Mouse (Mus musculus) neural tube, embryonic 13.5 days (tissue): Measurements from ENCODE around the gene Slc45a1. TPM values are rescaled to one million over a fixed set of nuclear protein-coding genes. Genes with fewer than 3 reads are reported as not detected.
A peak's percentile ranks its signal among the peaks of the same experiment; 100 is the strongest.

Experiments
- ATAC-seq: fragments of 200-750 bp; cut with Nextera tagmentation; 2 replicates; pipeline ENCODE4 v1.8.0; 2017; ENCODE audit warnings: low read depth, mild to moderate bottlenecking, moderate TSS enrichment, moderate library complexity
- H3K27ac ChIP-seq: fragments of 300-500 bp; sonication (generic); replicated peaks from 2 replicates; pipeline ENCODE4 v1.5.1; 2015; ENCODE audit warnings: moderate library complexity, mild to moderate bottlenecking, inconsistent platforms
- H3K27me3 ChIP-seq: fragments of 300-500 bp; sonication (generic); 2 replicates; pipeline ENCODE4 v1.6.1; 2015; ENCODE audit warnings: mild to moderate bottlenecking, inconsistent platforms
- H3K36me3 ChIP-seq: fragments of 300-500 bp; sonication (generic); 2 replicates; pipeline ENCODE4 v1.6.1; 2015; ENCODE audit warnings: mild to moderate bottlenecking, inconsistent platforms
- H3K4me1 ChIP-seq: fragments of 300-500 bp; sonication (generic); replicated peaks from 2 replicates; pipeline ENCODE4 v1.6.1; 2015; ENCODE audit warnings: inconsistent platforms
- H3K4me2 ChIP-seq: fragments of 300-500 bp; sonication (generic); 2 replicates; pipeline ENCODE4 v1.6.1; 2015; ENCODE audit warnings: inconsistent platforms, mild to moderate bottlenecking, moderate library complexity
- H3K4me3 ChIP-seq: fragments of 300-500 bp; sonication (generic); 2 replicates; pipeline ENCODE4 v1.5.1; 2015; ENCODE audit warnings: mild to moderate bottlenecking, inconsistent platforms
- H3K9ac ChIP-seq: fragments of 300-500 bp; sonication (generic); 2 replicates; pipeline ENCODE4 v1.6.1; 2015; ENCODE audit warnings: moderate library complexity, mild to moderate bottlenecking, inconsistent platforms
- H3K9me3 ChIP-seq: fragments of 300-500 bp; sonication (generic); 2 replicates; pipeline ENCODE4 v1.6.1; 2016; ENCODE audit warnings: inconsistent platforms
- WGBS: fragments of 180-500 bp; shearing (Covaris S2); methylation state at CpG from one replicate; pipeline ENCODE4 v1.1.7; 2015; 5-methylcytosine and 5-hydroxymethylcytosine counted together
- polyA plus RNA-seq: library from polyadenylated mRNA; unstranded; fragments of >200 nt; fragmentation: Nextera tagmentation; extraction: Ambion mirVana; gene quantifications from 2 replicates; pipeline ENCODE4 v1.2.1, GENCODE M21; 2015

The Slc45a1 gene
- polyA plus RNA-seq, 1 experiment from 2014 or later: 28.6 TPM

DNA sequence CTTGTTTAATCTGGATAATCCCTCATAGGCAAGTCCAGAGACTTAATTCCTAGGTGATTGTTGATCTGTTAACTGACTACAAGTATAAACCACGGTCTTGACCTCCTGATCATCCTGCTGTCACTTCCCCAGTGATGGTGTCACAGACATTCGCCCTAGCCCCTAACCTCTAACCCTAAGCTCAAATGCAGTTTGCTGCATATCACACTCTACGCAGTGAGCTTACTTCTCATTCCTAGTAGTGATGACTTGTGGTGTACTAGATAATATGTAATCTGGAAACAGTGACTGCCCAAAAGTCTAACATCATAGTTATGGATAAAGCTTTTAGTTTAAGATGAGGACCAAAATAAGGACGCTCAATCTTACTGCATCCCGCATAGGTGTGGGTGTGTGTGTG, 65.7 kb downstream of the Slc45a1 start:
- H3K9ac ChIP-seq: no peak overlapping the region
- peaks cover 90% of the 10 kb centered on the region for H3K4me1 ChIP-seq
- H3K36me3 ChIP-seq: no peaks in the 10 kb centered on the region
- no peaks in the 10 kb centered on the region for H3K9me3 ChIP-seq
- no peaks in the 10 kb centered on the region for H3K27me3 ChIP-seq
- H3K27ac ChIP-seq: peak overlapping the region; percentile 33; the same call in 1 of the 2 replicates
- ATAC-seq: no peak
- 89% methylated on average over 5 of the region's 5 CpGs for WGBS
- no peak overlapping the region for H3K4me3 ChIP-seq
- no peak overlapping the region for H3K4me2 ChIP-seq

DNA sequence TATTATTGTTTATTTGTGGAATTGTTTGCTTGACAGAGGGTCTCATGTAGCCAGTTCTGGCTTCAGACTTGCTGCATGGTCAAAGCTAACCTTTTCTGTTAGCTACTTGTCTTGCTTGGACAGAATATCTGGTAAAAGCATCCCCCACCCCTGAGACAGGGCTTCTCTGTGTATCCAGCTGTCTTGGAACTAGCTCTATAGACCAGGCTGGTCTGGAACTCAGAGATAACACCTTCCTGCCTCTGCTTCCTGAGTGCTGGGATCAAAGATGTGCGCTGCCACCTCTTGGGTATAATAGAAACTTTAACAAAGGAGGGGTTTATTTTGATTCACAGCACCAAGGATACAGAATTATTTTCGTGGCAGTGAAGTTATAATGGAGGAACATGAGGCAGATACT, 66.2 kb downstream of the Slc45a1 start:
- Histone ChIP-seq H3K4me3 (no peak overlapping the region), H3K4me1 (peaks cover 89% of the 10 kb centered on the region), H3K4me2 (no peak overlapping the region), H3K27ac (peak overlapping the region; percentile 33; the same call in 1 of the 2 replicates), H3K9ac (no peak overlapping the region), H3K36me3 (no peaks in the 10 kb centered on the region), H3K9me3 (no peaks in the 10 kb centered on the region), H3K27me3 (no peaks in the 10 kb centered on the region)
- no peak for ATAC-seq
- 90% methylated on average over 2 of the region's 2 CpGs for WGBS

DNA sequence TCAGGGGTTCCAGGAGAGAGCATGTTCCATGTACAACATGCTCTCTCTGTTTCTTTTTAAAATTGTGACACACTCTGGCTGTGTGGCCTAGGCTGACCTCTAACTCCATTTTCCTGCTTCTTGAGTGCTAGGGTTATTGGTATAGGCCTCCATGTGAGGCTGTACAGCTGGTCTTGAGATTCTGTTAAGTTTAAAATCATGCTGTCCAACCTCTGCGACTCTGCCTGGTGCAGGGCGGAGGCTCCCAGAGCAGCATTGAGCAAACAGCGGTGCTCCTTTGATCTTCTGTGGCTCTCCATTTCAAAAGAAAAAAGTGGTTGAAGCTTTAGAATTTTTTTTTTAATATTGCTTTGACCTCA, 68.2 kb downstream of the Slc45a1 start:
- 52% methylated on average over 3 of the region's 3 CpGs for WGBS
- H3K4me3 ChIP-seq: no peak overlapping the region
- peak overlapping the region; percentile 10; the same call in 1 of the 2 replicates for H3K4me2 ChIP-seq
- peak overlapping the region; percentile 72 for H3K27ac ChIP-seq
- no peaks in the 10 kb centered on the region for H3K36me3 ChIP-seq
- no peaks in the 10 kb centered on the region for H3K27me3 ChIP-seq
- H3K4me1 ChIP-seq: peaks cover 73% of the 10 kb centered on the region
- H3K9ac ChIP-seq: peak overlapping the region; percentile 48
- H3K9me3 ChIP-seq: no peaks in the 10 kb centered on the region
- no peak; the same call in 1 of the 2 replicates for ATAC-seq

DNA sequence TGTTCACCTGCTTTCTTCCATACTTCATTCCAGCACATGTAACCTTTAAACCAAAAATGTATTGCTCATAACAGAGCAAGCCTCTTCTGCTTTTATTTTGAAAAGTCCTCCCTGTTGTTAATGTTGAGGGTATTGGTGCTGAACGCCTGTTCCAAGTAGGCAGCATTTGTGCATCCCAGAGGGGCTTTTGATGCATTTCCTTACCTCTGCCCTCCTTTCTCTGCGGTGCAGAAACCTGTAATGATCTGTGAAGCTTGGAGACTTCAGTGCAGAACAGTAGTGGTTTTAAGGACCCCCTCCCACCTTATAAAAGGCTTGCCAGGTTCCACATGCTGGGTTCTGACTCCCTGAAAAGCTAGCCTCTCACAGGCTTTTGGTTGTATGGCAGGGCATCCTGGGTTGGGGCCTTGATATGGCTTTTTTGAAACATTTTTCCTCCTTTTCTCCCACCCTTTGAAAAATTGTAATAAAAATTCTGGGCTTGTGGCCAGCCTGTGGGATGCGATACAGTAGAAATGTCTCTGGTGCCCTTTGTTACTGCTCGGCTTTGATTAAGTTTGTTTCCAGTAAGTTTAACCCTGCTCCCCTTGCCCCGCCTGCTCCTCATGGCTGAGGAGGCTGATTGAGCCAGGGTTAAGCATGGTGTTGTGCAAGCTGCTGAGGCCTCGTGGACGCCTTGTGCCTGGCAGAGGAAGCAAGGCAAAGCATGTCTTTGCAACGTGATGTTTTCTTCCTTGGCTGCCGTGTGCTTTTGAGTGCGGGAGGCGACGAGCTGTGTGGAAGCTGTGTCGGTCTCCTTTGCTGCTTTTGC, 68.8 kb downstream of the Slc45a1 start:
- no peaks in the 10 kb centered on the region for H3K36me3 ChIP-seq
- no peaks in the 10 kb centered on the region for H3K9me3 ChIP-seq
- peak; percentile 72 for ATAC-seq
- peak overlapping the region; percentile 10; the same call in 1 of the 2 replicates for H3K4me2 ChIP-seq
- H3K27me3 ChIP-seq: no peaks in the 10 kb centered on the region
- H3K4me1 ChIP-seq: peaks cover 72% of the 10 kb centered on the region
- H3K9ac ChIP-seq: peak overlapping the region; percentile 48
- peak overlapping the region; percentile 72 for H3K27ac ChIP-seq
- H3K4me3 ChIP-seq: no peak overlapping the region
- 35% methylated on average over 13 of the region's 13 CpGs for WGBS

DNA sequence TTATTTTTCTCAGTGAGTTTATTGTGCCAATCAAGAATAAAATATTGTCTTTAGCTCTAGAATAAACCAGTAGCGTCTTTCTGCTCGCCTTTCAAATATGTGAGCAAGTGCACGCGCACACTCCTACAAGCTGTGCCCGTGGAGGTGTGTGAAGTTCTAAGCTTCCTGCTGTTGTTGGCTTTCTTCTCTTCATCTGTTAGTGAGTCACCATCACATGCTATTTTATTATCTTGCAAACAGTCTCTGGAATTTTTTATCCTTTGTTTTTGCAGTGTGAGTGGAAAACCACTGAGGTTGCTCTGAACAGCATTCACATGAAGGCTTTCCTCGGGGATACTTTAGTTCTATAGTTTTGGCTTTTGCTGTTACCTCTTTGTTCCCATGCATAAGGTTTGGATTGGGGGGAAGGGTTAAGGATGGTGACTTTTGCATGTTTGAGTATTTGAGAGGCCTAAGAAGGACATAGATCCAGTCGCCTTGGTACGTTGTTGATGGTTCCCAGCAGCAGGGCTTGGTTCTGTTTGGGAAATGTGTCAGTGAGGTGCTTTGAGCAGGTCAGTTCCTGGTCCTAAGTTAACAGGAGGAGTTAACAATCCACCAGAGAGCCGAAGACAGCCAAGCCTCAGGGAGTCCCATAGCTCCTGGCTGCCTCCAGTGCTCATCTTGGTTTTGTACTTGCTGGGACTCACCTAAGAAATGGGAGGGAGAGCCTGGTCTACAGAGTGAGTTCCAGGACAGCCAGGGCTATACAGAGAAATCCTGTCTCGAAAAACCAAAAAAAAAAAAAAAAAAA, 69.8 kb downstream of the Slc45a1 start:
- Histone ChIP-seq H3K27me3 (no peaks in the 10 kb centered on the region), H3K9ac (no peak overlapping the region), H3K4me2 (no peak overlapping the region), H3K27ac (peak overlapping the region; percentile 39), H3K4me3 (no peak overlapping the region), H3K36me3 (0 out of 2 replicates have a peak, but pooled peaks cover 3% of the 10 kb centered on the region), H3K9me3 (no peaks in the 10 kb centered on the region), H3K4me1 (peaks cover 62% of the 10 kb centered on the region)
- WGBS: 71% methylated on average over 10 of the region's 10 CpGs
- no peak for ATAC-seq

Other genes starting within 250 kb of the Slc45a1 start
- gene Errfi1, start 201.7 kb upstream of the Slc45a1 start, polyA plus RNA-seq: 57.9 and 60.4 TPM in 2 replicates